Mouse (Mus musculus) cerebellum, adult 2 months (tissue): ENCODE measurements around the gene Tmem252.

Source experiments
- CTCF ChIP-seq: fragments of 200-500 bp; IDR thresholded peaks from 2 replicates; pipeline ENCODE4 v1.5.1; 2011; ENCODE audit warnings: low read depth, mild to moderate bottlenecking, control low read depth, low read length, moderate library complexity, borderline replicate concordance; ENCODE audit not compliant: insufficient read depth
- POLR2A ChIP-seq: fragments of 200-500 bp; IDR thresholded peaks from 2 replicates; pipeline ENCODE4 v1.6.1; 2011; ENCODE audit warnings: low read length, control low read depth, borderline replicate concordance; ENCODE audit not compliant: insufficient read depth

- no peak for TF ChIP-seq CTCF
- no peak for TF ChIP-seq POLR2A
These were observed 34.2 kb downstream of the Tmem252 start for GRCm38 (mm10) chr19:24708032-24708431.
